Mouse (Mus musculus) cerebellum, adult 2 months (tissue): ENCODE measurements at regions not wholly inside any gene's neighbourhood (a gene's known extent, or its start where the extent isn't known, plus 50 kb on each side); places are given as distances from the start of the nearest gene placed in this dataset.

Experiments used
- CTCF ChIP-seq: fragments of 200-500 bp; IDR thresholded peaks from 2 replicates; pipeline ENCODE4 v1.5.1; 2011; ENCODE audit warnings: low read depth, mild to moderate bottlenecking, control low read depth, low read length, moderate library complexity, borderline replicate concordance; ENCODE audit not compliant: insufficient read depth
- POLR2A ChIP-seq: fragments of 200-500 bp; IDR thresholded peaks from 2 replicates; pipeline ENCODE4 v1.6.1; 2011; ENCODE audit warnings: low read length, control low read depth, borderline replicate concordance; ENCODE audit not compliant: insufficient read depth

DNA sequence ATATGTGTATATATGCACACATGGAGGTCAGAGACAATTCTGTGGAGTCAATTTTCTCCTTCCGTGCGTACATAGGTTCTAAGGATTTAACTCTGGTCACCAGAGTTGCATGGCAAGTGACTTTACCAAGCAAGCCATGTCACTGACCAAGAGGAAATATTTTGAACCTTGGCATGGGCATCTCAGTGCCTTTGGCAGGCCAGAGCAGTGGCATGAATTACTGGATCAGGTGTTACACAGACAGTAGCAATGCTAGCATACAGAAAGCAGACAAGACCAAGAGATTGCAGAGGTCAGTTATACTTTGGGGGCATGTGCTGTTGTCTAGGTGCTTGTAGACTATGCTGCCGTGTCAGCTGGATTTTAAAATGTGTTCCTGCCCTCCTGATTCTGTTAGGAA, 95.2 kb upstream of the Gm5148 start:
- TF ChIP-seq CTCF: no peak
- TF ChIP-seq POLR2A: no peak
